Mouse (Mus musculus) forelimb bud, embryonic 11.5 days (tissue): ENCODE data around the gene Mif.
"Not testable (repeated sequence)": the region's sequence is repeated elsewhere in the genome, so short reads cannot be mapped to it uniquely, and the experiment has no call there.

ENCODE experiments used
- DNase-seq: peaks from one replicate; pipeline ENCODE4 v3.0.0-alpha.2; 2012; ENCODE audit warnings: low read depth, low spot score

Gene Mif

DNA sequence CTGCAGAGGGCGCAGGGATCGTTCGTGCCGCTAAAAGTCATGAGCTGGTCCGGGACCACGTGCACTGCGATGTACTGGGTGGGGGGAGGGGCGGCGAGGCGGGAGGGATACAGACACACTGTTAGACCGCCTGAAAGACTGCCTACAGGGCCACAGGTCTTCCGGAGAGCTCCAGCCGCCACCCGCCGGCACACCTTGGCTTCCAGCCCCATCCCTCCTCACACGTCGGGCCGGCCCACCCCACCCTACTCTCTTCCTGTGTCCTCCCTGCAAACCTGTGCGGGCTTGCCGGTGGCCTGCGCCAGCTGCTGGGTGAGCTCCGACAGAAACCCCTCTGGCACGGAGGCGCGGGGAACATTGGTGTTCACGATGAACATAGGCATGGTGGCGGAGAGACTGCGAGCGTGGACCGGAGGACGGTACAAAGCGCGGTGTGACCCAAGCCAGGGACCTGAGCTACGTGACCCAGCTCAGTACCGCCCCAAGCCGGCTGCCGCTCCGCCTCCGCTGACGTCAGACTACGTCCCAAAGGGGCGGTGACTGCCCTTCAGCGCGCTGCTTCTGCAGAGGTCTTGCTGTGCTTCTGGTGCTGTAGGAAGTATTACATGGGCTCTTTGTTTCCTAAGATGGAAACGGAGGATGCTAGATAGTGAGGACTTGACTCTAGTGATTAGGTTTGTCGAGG is at the start of gene Mif:
Gene Mif (minus strand): TSS at position 455 of the 685 bp plus-strand sequence.
- DNase-seq = peak; percentile 95

GRCm38 (mm10) chr10:75906882-75907281 is 46.8 kb upstream of the Mif start:
- DNase-seq = no peak

DNA sequence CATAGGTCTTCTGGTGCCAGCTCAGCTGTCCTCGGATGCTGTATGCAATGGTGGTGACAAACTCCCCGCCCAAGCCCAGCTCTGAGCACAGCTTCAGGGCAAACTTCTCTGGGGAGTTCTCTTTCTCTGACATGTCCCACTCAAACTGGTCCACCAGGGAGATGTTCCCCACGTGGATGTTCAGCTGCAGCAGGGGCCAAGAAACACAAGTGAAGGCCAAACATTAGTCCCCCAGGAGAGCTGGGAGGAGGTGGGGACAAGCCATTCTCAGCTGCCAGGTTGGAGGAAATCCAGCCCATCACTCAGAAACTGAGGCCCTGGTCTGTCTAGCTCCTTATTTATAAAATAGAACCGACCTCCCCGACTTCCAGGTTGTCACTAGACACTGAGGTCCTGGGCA is 44.4 kb upstream of the Mif start:
- DNase-seq = no peak

DNA sequence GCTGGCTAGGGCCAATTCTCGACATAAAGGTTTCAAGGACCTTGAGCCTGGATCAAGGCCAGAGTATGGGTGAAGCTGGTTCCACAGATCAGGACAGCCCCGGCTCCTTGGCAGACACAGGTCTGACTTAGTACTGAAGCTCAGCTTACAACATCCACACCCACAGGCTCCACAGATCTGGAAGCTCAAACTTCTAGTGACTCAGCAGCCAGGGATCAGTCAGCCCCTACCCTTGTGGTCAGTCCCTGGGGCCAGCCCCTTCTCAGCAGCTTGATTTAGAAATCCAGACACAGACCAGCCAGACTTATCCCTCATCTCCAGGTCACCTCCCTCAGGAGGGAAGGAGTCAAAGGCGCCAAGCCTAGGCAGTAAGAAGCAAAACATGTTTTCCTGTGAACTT is 38.8 kb upstream of the Mif start:
- no peak for DNase-seq

- DNase-seq = no peak
These were observed 38.1 kb upstream of the Mif start for GRCm38 (mm10) chr10:75898039-75898564.

- peak; percentile 66 for DNase-seq
These were observed 37.3 kb upstream of the Mif start for GRCm38 (mm10) chr10:75897373-75897772.

- no peak for DNase-seq
These were observed 36.2 kb upstream of the Mif start for GRCm38 (mm10) chr10:75896208-75896607.

- DNase-seq = no peak
These were observed 35.7 kb upstream of the Mif start for GRCm38 (mm10) chr10:75895730-75896129.

DNA sequence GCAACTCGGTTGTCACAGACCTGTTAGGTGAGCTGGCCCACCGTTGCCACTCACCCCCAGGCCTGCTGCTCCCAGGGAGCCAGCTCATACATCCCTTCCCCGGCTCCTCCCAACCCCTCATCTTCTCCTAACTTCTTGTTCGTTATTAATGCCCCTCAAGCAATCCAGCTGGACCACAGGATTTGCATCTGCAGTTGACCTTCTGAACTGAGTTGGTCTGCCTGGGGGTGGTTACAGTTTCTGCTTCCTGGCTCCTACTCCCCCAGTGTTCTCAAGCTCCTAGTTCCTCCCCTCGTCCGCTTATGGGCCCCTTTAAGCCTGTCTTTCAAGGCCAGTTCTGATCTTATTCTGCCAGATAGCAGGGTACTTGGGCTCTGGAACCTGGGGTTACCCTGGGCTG is 34.6 kb upstream of the Mif start:
- no peak for DNase-seq

- DNase-seq = peak; percentile 97
These were observed 33.2 kb upstream of the Mif start, which contains the start of gene Derl3 for GRCm38 (mm10) chr10:75893089-75893750. Derl3 (plus strand) TSS chr10:75893413.

GRCm38 (mm10) chr10:75889406-75890153 is 29.5 kb upstream of the Mif start:
- DNase-seq = no peak

DNA sequence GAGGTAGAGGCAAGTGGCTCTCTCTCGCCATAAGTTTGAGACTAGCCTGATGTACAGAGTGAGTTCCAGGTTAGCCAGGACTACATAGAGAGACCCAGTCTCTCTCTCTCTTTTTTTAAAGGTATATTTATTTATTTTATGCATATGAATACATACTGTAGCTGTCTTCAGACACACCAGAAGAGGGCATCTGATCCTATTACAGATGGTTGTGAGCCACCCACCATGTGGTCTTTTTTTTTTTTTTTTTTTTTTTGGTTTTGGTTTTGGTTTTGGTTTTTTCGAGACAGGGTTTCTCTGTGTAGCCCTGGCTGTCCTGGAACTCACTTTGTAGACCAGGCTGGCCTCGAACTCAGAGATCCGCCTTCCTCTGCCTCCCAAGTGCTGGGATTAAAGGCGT is 27.5 kb upstream of the Mif start:
- DNase-seq = not testable (repeated sequence)

DNA sequence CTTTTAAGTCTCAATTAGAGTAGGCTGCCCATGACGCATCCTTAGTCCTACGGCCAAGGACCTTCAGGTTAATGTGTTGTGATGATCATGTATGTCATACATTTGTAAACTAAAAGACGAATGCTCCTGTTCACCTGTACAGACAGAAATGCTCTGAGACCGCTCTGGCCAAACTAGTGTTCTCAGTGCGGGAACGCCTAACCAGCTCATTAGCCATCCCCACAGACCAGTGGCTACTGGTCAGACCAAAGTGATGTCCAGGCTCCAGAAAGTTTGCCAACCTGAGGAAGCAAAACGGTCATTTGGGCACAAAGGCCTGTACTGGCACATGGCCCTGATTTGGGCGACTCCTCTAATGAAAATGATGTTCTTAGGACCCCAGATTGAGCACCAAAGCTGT is 24.7 kb upstream of the Mif start:
- no peak for DNase-seq

GRCm38 (mm10) chr10:75883232-75883552 is 23.2 kb upstream of the Mif start:
- peak; percentile 80 for DNase-seq

- peak; percentile 40 for DNase-seq
These were observed 22.6 kb upstream of the Mif start for GRCm38 (mm10) chr10:75882433-75883231.

DNA sequence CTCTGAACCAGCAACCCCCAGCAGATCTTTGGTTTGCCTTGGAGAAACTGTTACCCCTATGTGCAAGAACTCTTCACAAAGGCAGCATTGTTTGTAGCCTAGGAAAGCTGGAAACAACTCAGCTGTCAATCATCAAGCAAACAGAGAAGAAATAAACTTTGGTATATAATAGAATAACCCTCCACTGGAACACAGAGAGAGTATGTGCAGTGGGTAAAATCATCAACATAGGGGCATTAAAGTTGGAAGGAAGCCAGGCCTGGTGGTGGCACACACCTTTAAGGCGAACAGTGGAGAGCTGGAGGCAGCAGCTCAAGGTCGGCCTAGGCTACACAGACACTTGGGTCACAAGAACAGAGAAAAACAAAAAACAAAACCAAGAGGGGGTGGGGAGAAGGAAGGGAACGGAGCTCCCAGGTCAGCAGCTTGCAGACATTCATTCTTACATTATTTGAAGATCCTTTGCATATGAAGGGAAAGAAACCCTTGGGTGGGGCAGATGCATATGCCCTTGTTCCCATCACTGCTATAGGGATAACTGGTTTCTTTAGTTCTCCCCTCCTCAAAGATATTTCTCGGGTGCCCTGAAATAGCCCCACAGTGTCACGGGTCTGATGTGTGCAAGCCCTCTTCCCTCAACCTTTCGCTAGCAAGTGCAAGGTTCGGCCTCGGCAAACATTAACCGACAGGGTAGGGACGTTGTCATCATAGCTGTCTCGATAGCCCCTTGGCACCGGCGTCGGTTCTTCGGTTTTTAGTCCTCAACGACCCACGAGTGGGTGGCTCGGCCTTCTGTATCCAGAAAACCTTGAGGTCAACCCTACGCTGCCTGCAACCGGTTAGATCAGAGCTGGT is 21.8 kb upstream of the Mif start:
- no peak for DNase-seq

- peak; percentile 56 for DNase-seq
These were observed 20.9 kb upstream of the Mif start for GRCm38 (mm10) chr10:75880771-75881577.

DNA sequence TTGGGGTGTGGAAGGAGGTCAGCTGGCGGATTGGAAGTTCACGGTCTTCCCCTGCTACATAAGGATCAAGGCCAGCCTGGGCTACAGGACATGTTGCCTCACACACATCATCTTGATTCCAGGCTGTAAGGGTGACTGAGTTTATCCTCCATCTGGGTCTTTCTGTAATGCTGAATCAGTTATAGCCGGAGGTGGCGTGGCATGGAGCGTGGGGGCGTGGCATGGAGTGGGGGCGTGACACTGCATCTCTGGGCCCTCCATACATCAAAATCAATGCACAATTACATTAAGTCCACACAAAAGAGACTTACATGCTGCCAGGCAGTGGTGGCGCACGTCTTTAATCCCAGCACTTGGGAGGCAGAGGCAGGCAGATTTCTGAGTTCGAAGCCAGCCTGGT is 20.3 kb upstream of the Mif start:
- no peak for DNase-seq

GRCm38 (mm10) chr10:75878836-75879235 is 18.8 kb upstream of the Mif start:
- no peak for DNase-seq
